Comparison of ENCODE assay signal across 11 mouse cellular contexts in the genomic region with DNA sequence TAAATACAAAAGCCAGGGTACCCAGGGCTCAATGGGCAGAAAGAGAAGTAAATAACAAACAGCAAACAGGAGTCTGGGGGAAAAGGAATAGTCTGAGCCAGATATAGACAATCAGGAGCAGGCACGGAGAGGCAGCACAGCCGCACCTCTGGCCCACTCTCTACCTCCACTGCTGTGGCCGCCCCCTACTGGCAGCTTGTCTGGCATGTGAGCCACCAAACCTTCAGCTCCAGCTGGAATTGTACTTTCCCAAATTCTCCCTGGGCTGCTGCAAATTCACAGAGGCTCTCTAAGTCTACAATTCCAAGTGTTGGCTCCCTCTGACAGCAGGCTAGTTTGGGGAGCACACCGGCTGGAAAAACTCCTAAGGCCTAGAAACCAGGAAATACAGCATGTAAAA. TPM values are rescaled to one million over a fixed set of nuclear protein-coding genes. Genes with fewer than 3 reads are reported as not detected.
DNase-seq lines count a peak whose midpoint lies in the region; ATAC-seq and TF ChIP-seq lines count a peak whose summit lies in the region.
"Had no signal": no experiment of that assay in that cellular context is flagged by ENCODE, and none has a peak within 500 bp of the region (broad histone marks: within the 10 kb centered on the region; RNA-seq: fewer than 3 reads in every experiment).

No protein-coding gene starts in this region.

- no peak for TF ChIP-seq EP300 in heart, postnatal 0 days (IDR thresholded peaks at IDR 0.05; ENCODE audit: low read depth)

- TF ChIP-seq CTCF in heart, postnatal 0 days (IDR thresholded peaks at IDR 0.05; ENCODE audit: low read depth), result 0 out of 2 replicates have a peak, but pooled peaks have one; percentile 3

- no peak overlapping the region for H3K4me3 ChIP-seq in heart, postnatal 0 days (ENCODE audit: low read depth, low read length)
- H3K4me3 ChIP-seq: forebrain, embryonic 13.5 days; kidney, embryonic 15.5 days; liver, embryonic 15.5 days had no signal

- no peak overlapping the region for H3K9ac ChIP-seq in heart, postnatal 0 days (replicated peaks; ENCODE audit: low read depth, low read length)
- H3K9ac ChIP-seq: forebrain, embryonic 13.5 days; kidney, embryonic 15.5 days; liver, embryonic 15.5 days had no signal

- no peak overlapping the region for H3K27ac ChIP-seq in heart, postnatal 0 days (ENCODE audit: low read depth)
- H3K27ac ChIP-seq: forebrain, embryonic 13.5 days; kidney, embryonic 15.5 days; liver, embryonic 15.5 days had no signal

- no peaks in the 10 kb centered on the region for H3K9me3 ChIP-seq in heart, postnatal 0 days (replicated peaks; ENCODE audit: control insufficient read depth, low read length)
- H3K9me3 ChIP-seq: kidney, embryonic 15.5 days; liver, embryonic 15.5 days had no signal

- no peaks in the 10 kb centered on the region for H3K36me3 ChIP-seq in heart, postnatal 0 days (replicated peaks; ENCODE audit: control insufficient read depth, insufficient read depth, low read length)
- H3K36me3 ChIP-seq: kidney, embryonic 15.5 days; liver, embryonic 15.5 days had no signal

- no peaks in the 10 kb centered on the region for H3K4me1 ChIP-seq in heart, postnatal 0 days (ENCODE audit: control insufficient read depth, insufficient read depth)
- H3K4me1 ChIP-seq: forebrain, embryonic 13.5 days; kidney, embryonic 15.5 days; liver, embryonic 15.5 days had no signal

- no peak overlapping the region for H3K4me2 ChIP-seq in heart, postnatal 0 days (ENCODE audit: low read depth, low read length)
- H3K4me2 ChIP-seq: forebrain, embryonic 13.5 days; kidney, embryonic 15.5 days; liver, embryonic 15.5 days had no signal

- no peak for ATAC-seq in heart, postnatal 0 days (ENCODE audit: insufficient read depth, low read depth)
- ATAC-seq: forebrain, embryonic 13.5 days; midbrain, embryonic 16.5 days had no signal

- H3K27me3 ChIP-seq in heart, postnatal 0 days (ENCODE audit: control insufficient read depth, insufficient read depth, low read length), result no peaks in the 10 kb centered on the region
- H3K27me3 ChIP-seq: forebrain, embryonic 13.5 days; kidney, embryonic 15.5 days; liver, embryonic 15.5 days had no signal

- WGBS in heart, postnatal 0 days, result 59% methylated on average over 4 of the region's 4 CpGs

- no peak for DNase-seq in heart, postnatal 0 days (ENCODE audit: low spot score)
- DNase-seq in heart, postnatal 4 days, result no peak
- DNase-seq in thymus, postnatal 14 days, result peak; percentile 16
- DNase-seq in thymus, postnatal 36 days, result no peak
- peak; percentile 32 for DNase-seq in adrenal gland, postnatal 25 days
- no peak for DNase-seq in right cerebral cortex, adult 18-20 months
- no peak for DNase-seq in urinary bladder, adult 18-20 months (ENCODE audit: low spot score in 2 of 2)

RNA-seq across cellular contexts. Expression of a gene that starts 39.3 kb away (rescaled TPM):
- 43.4 and 56.7 TPM in 2 replicates for total RNA-seq in heart, postnatal 0 days (2014; rRNA removed; ENCODE audit: low replicate concordance)
- polyA plus RNA-seq in heart, postnatal 0 days (2015; fragmentation: Nextera tagmentation; extraction: Ambion mirVana), result 25.5 and 25.7 TPM in 2 replicates
- 10 to 100 TPM; 41.5 to 42.5 TPM for total RNA-seq in heart, postnatal 4 days (2021)
- total RNA-seq in adrenal gland, postnatal 25 days (2021), result 4.3 and 4.7 TPM in 2 replicates

Comparison
In these comparisons a context has a peak if more than half of its experiments do, and no peak if none do; other contexts are left out.
1. DNase-seq: peak in thymus, postnatal 14 days (single experiment) and adrenal gland, postnatal 25 days (single experiment); none in heart, postnatal 0 days (single experiment), heart, postnatal 4 days (single experiment), thymus, postnatal 36 days (0 of 2), right cerebral cortex, adult 18-20 months (single experiment) and urinary bladder, adult 18-20 months (0 of 2).